Mouse (Mus musculus) megakaryocyte, embryonic 14.5 days (primary cell): ENCODE measurements around the gene Miip.

Experiments used
- FLI1 ChIP-seq: IDR thresholded peaks from 2 replicates; pipeline ENCODE4 v1.6.1; 2012; ENCODE audit warnings: low read length, inconsistent platforms, mixed read lengths
- GATA1 ChIP-seq: IDR thresholded peaks from 3 replicates; pipeline ENCODE4 v1.6.1; 2012; ENCODE audit warnings: mixed read lengths, low read length, inconsistent platforms, borderline replicate concordance

DNA sequence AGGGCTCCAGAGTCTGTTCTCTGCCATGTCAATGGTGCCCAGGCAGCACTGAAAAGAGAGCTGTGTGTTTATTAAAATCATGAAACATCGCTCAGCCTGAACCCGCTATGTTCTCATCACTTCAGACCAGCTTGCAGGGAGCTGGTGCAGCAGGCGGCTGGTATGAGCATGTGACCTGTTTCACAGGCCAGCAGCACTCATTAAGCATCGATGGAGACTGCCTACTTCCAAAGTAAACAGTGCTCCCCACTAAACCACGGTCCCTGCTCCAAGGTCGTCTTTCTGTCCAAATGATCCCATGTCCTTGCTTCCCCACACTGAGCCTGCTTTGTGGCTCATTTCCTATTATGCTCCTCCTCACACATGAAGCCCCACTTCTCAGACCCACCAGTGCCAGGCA lies 21.7 kb upstream of the Miip start:
- TF ChIP-seq GATA1, result no peak
- no peak for TF ChIP-seq FLI1
